Mouse (Mus musculus) embryonic facial prominence, embryonic 13.5 days (tissue): ENCODE measurements around the gene Nfkbie. TPM values are rescaled to one million over a fixed set of nuclear protein-coding genes. Genes with fewer than 3 reads are reported as not detected.

Experiments used
- ATAC-seq: fragments of 200-750 bp; cut with Nextera tagmentation; 2 replicates; pipeline ENCODE4 v1.8.0; 2017; ENCODE audit warnings: low read depth; ENCODE audit not compliant: insufficient number of reproducible peaks, insufficient read depth, low FRiP score, low TSS enrichment
- H3K27ac ChIP-seq: fragments of 300-500 bp; sonication (generic); 2 replicates; pipeline ENCODE4 v1.5.1; 2015; ENCODE audit warnings: moderate library complexity, mild to moderate bottlenecking, inconsistent platforms
- H3K27me3 ChIP-seq: fragments of 300-500 bp; sonication (generic); 2 replicates; pipeline ENCODE4 v1.6.1; 2015; ENCODE audit warnings: mild to moderate bottlenecking, inconsistent platforms
- H3K36me3 ChIP-seq: fragments of 300-500 bp; sonication (generic); 2 replicates; pipeline ENCODE4 v1.6.1; 2015; ENCODE audit warnings: mild to moderate bottlenecking, inconsistent platforms
- H3K4me1 ChIP-seq: fragments of 300-500 bp; sonication (generic); 2 replicates; pipeline ENCODE4 v1.6.1; 2015; ENCODE audit warnings: inconsistent platforms
- H3K4me2 ChIP-seq: fragments of 300-500 bp; sonication (generic); 2 replicates; pipeline ENCODE4 v1.6.1; 2015; ENCODE audit warnings: moderate library complexity, mild to moderate bottlenecking, inconsistent platforms
- H3K4me3 ChIP-seq: fragments of 300-500 bp; sonication (generic); 2 replicates; pipeline ENCODE4 v1.5.1; 2015; ENCODE audit warnings: mild to moderate bottlenecking, inconsistent platforms
- H3K9ac ChIP-seq: fragments of 300-500 bp; sonication (generic); 2 replicates; pipeline ENCODE4 v1.6.1; 2015; ENCODE audit warnings: mild to moderate bottlenecking, inconsistent platforms
- H3K9me3 ChIP-seq: fragments of 300-500 bp; sonication (generic); 2 replicates; pipeline ENCODE4 v1.6.1; 2016; ENCODE audit warnings: inconsistent platforms
- WGBS: fragments of 180-500 bp; shearing (Covaris S2); methylation state at CpG from one replicate; pipeline ENCODE4 v1.1.7; 2015; ENCODE audit warnings: mixed read lengths; 5-methylcytosine and 5-hydroxymethylcytosine counted together
- polyA plus RNA-seq: library from polyadenylated mRNA; unstranded; fragments of >200 nt; fragmentation: Nextera tagmentation; extraction: Ambion mirVana; gene quantifications from 2 replicates; pipeline ENCODE4 v1.2.1, GENCODE M21; 2015

The Nfkbie gene
- polyA plus RNA-seq, 1 experiment from 2014 or later, result 4.7 TPM

- ATAC-seq, result no peak
- H3K36me3 ChIP-seq, result peaks cover 49% of the 10 kb centered on the region
- WGBS, result 7% methylated on average over 18 of the region's 18 CpGs
- H3K9ac ChIP-seq, result peak overlapping the region; percentile 94
- peak overlapping the region; percentile 81 for H3K4me3 ChIP-seq
- H3K27ac ChIP-seq, result peak overlapping the region; percentile 86
- H3K4me2 ChIP-seq, result peak overlapping the region; percentile 97
- no peaks in the 10 kb centered on the region for H3K9me3 ChIP-seq
- H3K27me3 ChIP-seq, result no peaks in the 10 kb centered on the region
- H3K4me1 ChIP-seq, result peaks cover 32% of the 10 kb centered on the region
These were observed 9.1 kb downstream of the Nfkbie start for GRCm38 (mm10) chr17:45564531-45565084.

GRCm38 (mm10) chr17:45565103-45565502 is 9.6 kb downstream of the Nfkbie start:
- no peaks in the 10 kb centered on the region for H3K27me3 ChIP-seq
- H3K9me3 ChIP-seq, result no peaks in the 10 kb centered on the region
- peak overlapping the region; percentile 81 for H3K4me3 ChIP-seq
- peak overlapping the region; percentile 97 for H3K4me2 ChIP-seq
- WGBS, result 91% methylated on average over 11 of the region's 11 CpGs
- H3K4me1 ChIP-seq, result peaks cover 35% of the 10 kb centered on the region
- peak overlapping the region; percentile 94 for H3K9ac ChIP-seq
- ATAC-seq, result no peak
- no peak overlapping the region for H3K27ac ChIP-seq
- H3K36me3 ChIP-seq, result peaks cover 54% of the 10 kb centered on the region

- H3K36me3 ChIP-seq, result peaks cover 61% of the 10 kb centered on the region
- H3K4me1 ChIP-seq, result peaks cover 42% of the 10 kb centered on the region
- H3K27ac ChIP-seq, result no peak overlapping the region
- no peak overlapping the region for H3K9ac ChIP-seq
- 74% methylated on average over 1 of the region's 1 CpGs for WGBS
- H3K9me3 ChIP-seq, result no peaks in the 10 kb centered on the region
- ATAC-seq, result no peak
- no peak overlapping the region for H3K4me3 ChIP-seq
- no peaks in the 10 kb centered on the region for H3K27me3 ChIP-seq
- H3K4me2 ChIP-seq, result no peak overlapping the region
These were observed 10.5 kb downstream of the Nfkbie start for GRCm38 (mm10) chr17:45566031-45566359.

GRCm38 (mm10) chr17:45566360-45567161 is 11.1 kb downstream of the Nfkbie start:
- H3K27me3 ChIP-seq, result no peaks in the 10 kb centered on the region
- H3K27ac ChIP-seq, result 0 out of 2 replicates have a peak overlapping the region, but pooled peaks have one; percentile 34
- ATAC-seq, result no peak
- H3K9me3 ChIP-seq, result no peaks in the 10 kb centered on the region
- peak overlapping the region; percentile 27; the same call in 1 of the 2 replicates for H3K9ac ChIP-seq
- peaks cover 66% of the 10 kb centered on the region for H3K36me3 ChIP-seq
- peaks cover 48% of the 10 kb centered on the region for H3K4me1 ChIP-seq
- H3K4me3 ChIP-seq, result no peak overlapping the region
- no peak overlapping the region for H3K4me2 ChIP-seq
- WGBS, result 65% methylated on average over 18 of the region's 18 CpGs

- no peak for ATAC-seq
- no peak overlapping the region for H3K27ac ChIP-seq
- WGBS, result 31% methylated on average over 4 of the region's 4 CpGs
- H3K9me3 ChIP-seq, result no peaks in the 10 kb centered on the region
- H3K36me3 ChIP-seq, result peaks cover 70% of the 10 kb centered on the region
- no peak overlapping the region for H3K4me3 ChIP-seq
- 0 out of 2 replicates have a peak overlapping the region, but pooled peaks have one; percentile 27 for H3K9ac ChIP-seq
- H3K27me3 ChIP-seq, result no peaks in the 10 kb centered on the region
- peaks cover 52% of the 10 kb centered on the region for H3K4me1 ChIP-seq
- H3K4me2 ChIP-seq, result no peak overlapping the region
These were observed 11.7 kb downstream of the Nfkbie start for GRCm38 (mm10) chr17:45567162-45567601.

GRCm38 (mm10) chr17:45568990-45569389 is 13.5 kb downstream of the Nfkbie start:
- no peak overlapping the region for H3K4me3 ChIP-seq
- no peak overlapping the region for H3K4me2 ChIP-seq
- peaks cover 70% of the 10 kb centered on the region for H3K36me3 ChIP-seq
- no peak overlapping the region for H3K27ac ChIP-seq
- WGBS, result 83% methylated on average over 12 of the region's 12 CpGs
- no peaks in the 10 kb centered on the region for H3K27me3 ChIP-seq
- ATAC-seq, result no peak
- H3K9ac ChIP-seq, result no peak overlapping the region
- peaks cover 49% of the 10 kb centered on the region for H3K4me1 ChIP-seq
- H3K9me3 ChIP-seq, result no peaks in the 10 kb centered on the region

- 81% methylated on average over 4 of the region's 4 CpGs for WGBS
- Histone ChIP-seq H3K9me3 (no peaks in the 10 kb centered on the region), H3K27ac (no peak overlapping the region), H3K36me3 (peaks cover 69% of the 10 kb centered on the region), H3K27me3 (no peaks in the 10 kb centered on the region), H3K9ac (peak overlapping the region; percentile 22; the same call in 1 of the 2 replicates), H3K4me2 (no peak overlapping the region), H3K4me3 (peak overlapping the region; percentile 3; the same call in 1 of the 2 replicates), H3K4me1 (peaks cover 51% of the 10 kb centered on the region)
- ATAC-seq, result no peak
These were observed 14.5 kb downstream of the Nfkbie start for GRCm38 (mm10) chr17:45569999-45570398.

- Histone ChIP-seq H3K27me3 (no peaks in the 10 kb centered on the region), H3K9ac (peak overlapping the region; percentile 100), H3K27ac (peak overlapping the region; percentile 98), H3K4me1 (peaks cover 30% of the 10 kb centered on the region), H3K4me3 (peak overlapping the region; percentile 99), H3K4me2 (peak overlapping the region; percentile 82), H3K36me3 (peaks cover 46% of the 10 kb centered on the region), H3K9me3 (no peaks in the 10 kb centered on the region)
- peak; percentile 48 for ATAC-seq
- under 1% methylated on average over 57 of the region's 57 CpGs for WGBS
These were observed 16.9 kb downstream of the Nfkbie start for GRCm38 (mm10) chr17:45572103-45573086.

- under 1% methylated on average over 41 of the region's 41 CpGs for WGBS
- peaks cover 37% of the 10 kb centered on the region for H3K36me3 ChIP-seq
- H3K27me3 ChIP-seq, result no peaks in the 10 kb centered on the region
- H3K4me3 ChIP-seq, result peak within 1 kb of the TSS; percentile 99
- H3K27ac ChIP-seq, result peak within 1 kb of the TSS; percentile 98
- ATAC-seq, result peak; percentile 85
- H3K4me2 ChIP-seq, result peak within 1 kb of the TSS; percentile 82
- peaks cover 28% of the 10 kb centered on the region for H3K4me1 ChIP-seq
- H3K9ac ChIP-seq, result peak within 1 kb of the TSS; percentile 100
- no peaks in the 10 kb centered on the region for H3K9me3 ChIP-seq
These were observed 17.7 kb downstream of the Nfkbie start, which contains the start of gene Hsp90ab1 for GRCm38 (mm10) chr17:45573087-45573779. Hsp90ab1 (minus strand) TSS chr17:45573271.

- Histone ChIP-seq H3K4me1 (peaks cover 28% of the 10 kb centered on the region), H3K9ac (peak overlapping the region; percentile 100), H3K36me3 (peaks cover 32% of the 10 kb centered on the region), H3K4me2 (peak overlapping the region; percentile 82), H3K4me3 (peak overlapping the region; percentile 99), H3K27ac (peak overlapping the region; percentile 98), H3K9me3 (no peaks in the 10 kb centered on the region), H3K27me3 (no peaks in the 10 kb centered on the region)
- peak; percentile 54 for ATAC-seq
- WGBS, result under 1% methylated on average over 18 of the region's 18 CpGs
These were observed 18.2 kb downstream of the Nfkbie start for GRCm38 (mm10) chr17:45573780-45574123.
